Mouse (Mus musculus) liver, embryonic 15.5 days (tissue): ENCODE measurements around the gene Rfx3. TPM values are rescaled to one million over a fixed set of nuclear protein-coding genes. Genes with fewer than 3 reads are reported as not detected.

Experiments
- ATAC-seq: fragments of 200-750 bp; cut with Nextera tagmentation; 2 replicates; pipeline ENCODE4 v1.8.0; 2017; ENCODE audit warnings: moderate number of reproducible peaks, mild to moderate bottlenecking, moderate library complexity; ENCODE audit not compliant: insufficient read depth
- H3K27ac ChIP-seq: fragments of 300-500 bp; sonication (generic); replicated peaks from 2 replicates; pipeline ENCODE4 v1.5.1; 2015; ENCODE audit warnings: mild to moderate bottlenecking, inconsistent platforms
- H3K27me3 ChIP-seq: fragments of 300-500 bp; sonication (generic); 2 replicates; pipeline ENCODE4 v1.6.1; 2015; ENCODE audit warnings: mild to moderate bottlenecking, inconsistent platforms
- H3K36me3 ChIP-seq: fragments of 300-500 bp; sonication (generic); replicated peaks from 2 replicates; pipeline ENCODE4 v1.6.1; 2015; ENCODE audit warnings: moderate library complexity, mild to moderate bottlenecking, inconsistent platforms
- H3K4me1 ChIP-seq: fragments of 300-500 bp; sonication (generic); replicated peaks from 2 replicates; pipeline ENCODE4 v1.6.1; 2015; ENCODE audit warnings: inconsistent platforms
- H3K4me2 ChIP-seq: fragments of 300-500 bp; sonication (generic); 2 replicates; pipeline ENCODE4 v1.6.1; 2015; ENCODE audit warnings: moderate library complexity, mild to moderate bottlenecking, inconsistent platforms
- H3K4me3 ChIP-seq: fragments of 300-500 bp; sonication (generic); replicated peaks from 2 replicates; pipeline ENCODE4 v1.5.1; 2015; ENCODE audit warnings: mild to moderate bottlenecking, inconsistent platforms
- H3K9ac ChIP-seq: fragments of 300-500 bp; sonication (generic); 2 replicates; pipeline ENCODE4 v1.6.1; 2015; ENCODE audit warnings: moderate library complexity, mild to moderate bottlenecking, inconsistent platforms
- H3K9me3 ChIP-seq: fragments of 300-500 bp; sonication (generic); replicated peaks from 2 replicates; pipeline ENCODE4 v1.6.1; 2016; ENCODE audit warnings: inconsistent platforms
- WGBS: fragments of 180-500 bp; shearing (Covaris S2); methylation state at CpG from one replicate; pipeline ENCODE4 v1.1.7; 2015; ENCODE audit warnings: mixed read lengths; ENCODE audit not compliant: insufficient replicate concordance; 5-methylcytosine and 5-hydroxymethylcytosine counted together
- polyA plus RNA-seq: library from polyadenylated mRNA; unstranded; fragments of >200 nt; fragmentation: Nextera tagmentation; extraction: Ambion mirVana; gene quantifications from 2 replicates; pipeline ENCODE4 v1.2.1, GENCODE M21; 2015

Rfx3 gene
- 1.6 and 1.7 TPM in 2 replicates for polyA plus RNA-seq

DNA sequence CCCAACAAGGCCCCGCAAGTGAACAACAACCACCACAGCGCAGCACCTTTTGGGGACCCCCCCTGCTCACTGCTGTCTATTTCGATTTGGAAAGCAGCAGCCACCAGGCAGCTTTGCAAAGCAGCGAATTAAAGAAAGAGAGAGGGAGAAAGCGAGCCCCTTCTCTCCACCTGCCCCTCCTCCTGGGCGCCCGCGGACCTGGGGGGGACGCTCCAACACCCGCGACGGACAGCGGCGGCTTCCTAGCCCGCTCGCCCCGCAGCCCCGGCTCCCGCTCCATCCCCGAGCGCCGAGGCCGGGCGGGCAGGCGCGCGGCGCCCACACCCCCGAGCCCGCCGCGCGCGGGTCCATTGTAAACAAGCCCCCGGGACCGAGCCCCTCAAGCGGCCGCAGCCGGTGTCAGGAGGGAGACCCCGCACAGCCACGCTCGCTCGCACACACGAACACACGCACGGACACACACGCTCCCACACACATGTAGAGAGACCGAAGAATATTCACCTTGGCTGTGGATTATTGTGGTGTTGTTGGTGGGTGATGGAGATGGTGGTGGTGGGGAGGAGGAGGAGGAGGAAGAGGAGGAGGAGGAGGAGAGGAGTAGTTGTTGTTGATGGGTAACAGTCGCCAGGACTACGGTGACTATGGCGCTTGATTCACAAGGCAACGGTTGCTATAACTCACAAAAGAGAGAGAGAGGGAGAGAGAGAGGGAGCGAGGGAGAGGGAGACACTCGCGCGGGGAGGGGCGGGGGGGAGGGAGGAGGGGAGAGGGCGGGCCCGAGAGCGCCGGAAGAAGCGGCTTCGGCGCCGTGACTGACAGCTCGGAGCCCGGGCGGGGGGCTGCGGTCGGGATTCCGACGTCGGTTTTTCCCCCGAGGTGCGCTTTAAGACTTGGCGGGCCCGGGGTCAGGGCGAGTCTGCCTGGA, at the start of gene Rfx3:
TSS of gene Rfx3 (minus strand) at position 696 of the 925 bp plus-strand sequence.
- Histone ChIP-seq H3K4me3 (peak within 1 kb of the TSS; percentile 97), H3K4me2 (peak within 1 kb of the TSS; percentile 97), H3K9ac (peak within 1 kb of the TSS; percentile 96), H3K27ac (peak within 1 kb of the TSS; percentile 99), H3K36me3 (no peaks in the 10 kb centered on the region), H3K4me1 (peaks cover 14% of the 10 kb centered on the region), H3K9me3 (no peaks in the 10 kb centered on the region), H3K27me3 (peaks cover 2% of the 10 kb centered on the region; the same call in 1 of the 2 replicates)
- peak; percentile 90 for ATAC-seq
- under 1% methylated on average over 77 of the region's 78 CpGs for whole genome bisulfite sequencing

DNA sequence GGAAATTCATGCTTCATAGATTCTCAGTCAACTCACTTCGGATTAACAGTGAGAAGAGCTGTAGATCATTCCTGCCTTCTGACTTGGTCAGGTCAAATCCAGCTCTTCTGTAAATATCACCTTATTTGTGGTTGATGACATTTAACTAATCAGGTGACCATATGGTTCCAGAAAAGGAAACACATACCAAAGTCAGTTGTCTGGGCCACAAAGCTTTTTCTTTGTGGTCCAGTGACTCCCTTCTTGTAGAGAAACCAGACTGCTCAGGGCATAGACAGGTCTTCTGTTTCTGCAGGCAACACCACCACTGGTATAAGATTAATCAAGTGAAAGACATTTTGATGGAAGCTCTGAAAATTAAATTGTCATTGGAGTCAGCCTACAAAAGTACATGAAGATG, 41.1 kb upstream of the Rfx3 start:
- no peaks in the 10 kb centered on the region for H3K4me1 ChIP-seq

DNA sequence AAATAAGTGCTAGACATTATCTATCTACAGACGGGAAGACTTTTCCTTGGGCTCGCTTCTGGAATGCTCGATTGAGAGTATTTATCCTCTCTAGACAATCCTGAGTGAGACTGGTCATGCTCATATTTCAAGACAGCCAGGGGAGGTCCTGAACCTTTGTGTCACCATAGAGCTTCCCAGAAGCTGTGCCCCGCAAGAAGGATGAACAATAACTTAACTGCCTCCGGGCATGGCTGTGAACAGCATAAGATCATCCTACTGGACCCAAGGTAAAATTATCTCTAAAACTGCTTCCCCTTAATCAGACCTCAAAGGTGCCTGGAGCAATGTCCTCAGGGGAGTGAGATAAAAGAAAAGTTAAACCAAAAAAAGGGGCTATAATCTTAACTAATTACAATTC, 40.6 kb upstream of the Rfx3 start:
- H3K4me1 ChIP-seq = no peaks in the 10 kb centered on the region
- H3K9me3 ChIP-seq = no peaks in the 10 kb centered on the region
- no peak overlapping the region for H3K9ac ChIP-seq
- H3K4me2 ChIP-seq = no peak overlapping the region
- H3K27me3 ChIP-seq = no peaks in the 10 kb centered on the region
- H3K4me3 ChIP-seq = no peak overlapping the region
- WGBS = 66% methylated on average over 5 of the region's 5 CpGs
- H3K36me3 ChIP-seq = no peaks in the 10 kb centered on the region
- no peak for ATAC-seq
- no peak overlapping the region for H3K27ac ChIP-seq

More for the DNA sequence above, 41.1 kb upstream of the Rfx3 start:
- 50% methylated on average over 1 of the region's 1 CpGs for WGBS
- Histone ChIP-seq H3K36me3 (no peaks in the 10 kb centered on the region), H3K4me2 (no peak overlapping the region), H3K27ac (no peak overlapping the region), H3K27me3 (no peaks in the 10 kb centered on the region), H3K9me3 (no peaks in the 10 kb centered on the region), H3K9ac (no peak overlapping the region), H3K4me3 (no peak overlapping the region)
- ATAC-seq = no peak

- Histone ChIP-seq H3K9ac (no peak overlapping the region), H3K9me3 (no peaks in the 10 kb centered on the region), H3K36me3 (no peaks in the 10 kb centered on the region), H3K4me1 (no peaks in the 10 kb centered on the region), H3K4me2 (no peak overlapping the region), H3K27ac (no peak overlapping the region), H3K4me3 (no peak overlapping the region), H3K27me3 (no peaks in the 10 kb centered on the region)
- no peak for ATAC-seq
- 61% methylated on average over 4 of the region's 4 CpGs for WGBS
These were observed 38.3 kb upstream of the Rfx3 start for GRCm38 (mm10) chr19:28049280-28049679.

GRCm38 (mm10) chr19:28046806-28047205, 35.8 kb upstream of the Rfx3 start:
- H3K4me3 ChIP-seq = no peak overlapping the region
- H3K4me2 ChIP-seq = no peak overlapping the region
- H3K9me3 ChIP-seq = no peaks in the 10 kb centered on the region
- H3K4me1 ChIP-seq = no peaks in the 10 kb centered on the region
- no peak overlapping the region for H3K27ac ChIP-seq
- ATAC-seq = no peak
- H3K9ac ChIP-seq = no peak overlapping the region
- no peaks in the 10 kb centered on the region for H3K36me3 ChIP-seq
- 70% methylated on average over 5 of the region's 5 CpGs for WGBS
- no peaks in the 10 kb centered on the region for H3K27me3 ChIP-seq

GRCm38 (mm10) chr19:28044950-28045349, 34.0 kb upstream of the Rfx3 start:
- Histone ChIP-seq H3K4me1 (no peaks in the 10 kb centered on the region), H3K9ac (no peak overlapping the region), H3K9me3 (no peaks in the 10 kb centered on the region), H3K36me3 (no peaks in the 10 kb centered on the region), H3K27me3 (no peaks in the 10 kb centered on the region), H3K4me3 (no peak overlapping the region), H3K27ac (no peak overlapping the region), H3K4me2 (no peak overlapping the region)
- whole genome bisulfite sequencing = 54% methylated on average over 5 of the region's 5 CpGs
- no peak for ATAC-seq

DNA sequence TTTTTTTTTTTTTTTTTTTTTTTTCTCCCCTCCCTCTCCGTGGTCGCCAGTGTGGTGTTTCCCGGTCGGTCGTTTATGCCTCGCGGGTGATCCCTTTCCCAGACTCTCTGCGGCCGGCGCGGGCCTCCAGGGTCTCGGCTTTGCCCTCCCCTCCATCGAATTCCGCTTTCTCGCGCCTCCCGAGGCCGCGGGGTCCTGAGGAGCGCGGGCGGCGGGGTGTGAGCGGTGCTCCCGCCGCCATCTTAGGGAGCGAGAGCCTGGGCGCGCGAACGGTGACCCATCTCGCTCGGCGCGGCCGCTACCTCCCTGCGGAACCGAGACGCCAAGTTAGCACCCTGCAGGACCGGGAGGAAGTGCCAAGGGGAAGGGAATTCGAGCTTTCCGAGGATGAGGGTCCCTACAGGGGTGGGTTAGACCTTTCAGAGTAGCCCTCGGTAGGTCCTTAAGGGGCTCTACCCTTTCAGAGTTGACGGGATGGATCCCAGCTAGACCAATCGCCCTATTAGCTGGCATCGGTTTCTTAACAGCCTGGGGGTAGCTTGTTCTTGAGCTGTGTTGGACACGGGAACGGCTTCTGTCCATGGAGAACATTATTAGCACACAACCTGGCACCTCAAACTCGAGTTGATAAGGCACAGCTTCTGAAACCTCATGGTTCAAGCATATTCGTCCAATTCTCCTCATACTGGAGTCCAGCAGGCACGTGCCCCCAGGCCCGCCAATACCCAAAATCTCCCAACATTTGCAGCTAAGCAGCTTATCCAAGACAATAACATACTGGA, 943 bp upstream of the Rfx3 start:
- Histone ChIP-seq H3K27me3 (peaks cover 3% of the 10 kb centered on the region; the same call in 1 of the 2 replicates), H3K36me3 (no peaks in the 10 kb centered on the region), H3K4me1 (peaks cover 14% of the 10 kb centered on the region), H3K9me3 (no peaks in the 10 kb centered on the region), H3K4me3 (peak overlapping the region; percentile 97), H3K27ac (peak overlapping the region; percentile 99), H3K9ac (peak overlapping the region; percentile 96), H3K4me2 (peak overlapping the region; percentile 97)
- ATAC-seq = peak; percentile 60
- under 1% methylated on average over 52 of the region's 52 CpGs for WGBS

- peak overlapping the region; percentile 97 for H3K4me2 ChIP-seq
- no peaks in the 10 kb centered on the region for H3K36me3 ChIP-seq
- peak overlapping the region; percentile 99 for H3K27ac ChIP-seq
- WGBS = under 1% methylated on average over 28 of the region's 30 CpGs
- peaks cover 3% of the 10 kb centered on the region; the same call in 1 of the 2 replicates for H3K27me3 ChIP-seq
- H3K9ac ChIP-seq = peak overlapping the region; percentile 96
- ATAC-seq = peak; percentile 96
- H3K4me3 ChIP-seq = peak overlapping the region; percentile 97
- no peaks in the 10 kb centered on the region for H3K9me3 ChIP-seq
- H3K4me1 ChIP-seq = peaks cover 14% of the 10 kb centered on the region
These were observed 391 bp upstream of the Rfx3 start for GRCm38 (mm10) chr19:28011396-28011717.

DNA sequence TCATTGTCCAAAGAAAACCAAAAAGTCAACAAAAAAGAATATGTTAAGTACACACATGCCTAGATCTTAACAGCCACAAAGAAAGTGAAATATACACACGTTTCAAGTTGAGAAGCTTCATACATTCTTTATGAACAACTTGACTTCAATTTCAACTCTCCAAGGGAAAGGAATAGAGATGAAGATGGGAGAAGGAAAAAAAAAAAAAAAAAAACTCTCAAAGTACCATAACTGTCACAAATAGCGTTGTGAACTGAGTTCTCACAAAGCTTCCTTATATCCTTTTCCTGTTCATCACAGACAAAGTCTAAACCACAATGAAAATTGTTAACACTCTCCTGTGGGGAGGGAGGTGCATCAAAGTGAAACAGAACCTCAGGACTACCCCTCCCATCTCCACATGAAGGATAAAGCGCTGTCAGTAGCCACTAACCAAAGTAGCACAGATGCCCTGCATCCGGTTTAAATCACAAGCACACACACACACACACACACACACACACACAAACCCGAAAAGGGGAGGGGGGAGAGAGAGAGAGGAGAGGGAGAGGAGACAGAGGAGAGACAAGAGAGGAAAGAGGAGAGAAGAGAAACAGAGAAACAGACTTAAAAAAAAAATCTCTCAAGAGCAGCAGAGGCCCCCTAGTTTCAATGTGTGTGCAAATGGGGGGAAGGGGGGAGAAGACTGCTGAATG, 1.2 kb downstream of the Rfx3 start:
- Histone ChIP-seq H3K36me3 (no peaks in the 10 kb centered on the region), H3K27me3 (no peaks in the 10 kb centered on the region), H3K27ac (peak overlapping the region; percentile 99), H3K4me1 (peaks cover 14% of the 10 kb centered on the region), H3K9ac (peak overlapping the region; percentile 96), H3K9me3 (no peaks in the 10 kb centered on the region), H3K4me2 (peak overlapping the region; percentile 97), H3K4me3 (peak overlapping the region; percentile 97)
- under 1% methylated on average over 5 of the region's 5 CpGs for WGBS
- no peak for ATAC-seq

DNA sequence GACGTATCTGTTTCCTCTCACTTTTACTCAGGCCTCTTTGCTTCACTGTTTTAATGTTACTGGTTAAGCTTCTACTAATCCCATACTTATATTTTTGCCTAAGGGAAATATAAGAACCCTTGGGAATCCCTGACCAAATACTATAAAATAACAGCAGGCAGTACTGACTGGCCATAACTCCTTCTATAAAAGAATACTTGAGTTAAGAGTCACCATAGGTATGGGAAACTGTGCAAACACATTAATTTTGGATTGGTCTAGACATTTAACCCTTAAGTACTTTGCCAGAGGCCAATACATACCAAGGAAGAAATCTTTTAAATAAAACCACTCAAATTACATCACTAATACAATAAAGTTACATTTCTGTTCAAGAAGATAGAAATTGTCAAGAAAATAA, 6.8 kb downstream of the Rfx3 start:
- Histone ChIP-seq H3K4me2 (no peak overlapping the region), H3K27me3 (no peaks in the 10 kb centered on the region), H3K4me3 (no peak overlapping the region), H3K27ac (no peak overlapping the region), H3K36me3 (no peaks in the 10 kb centered on the region), H3K9ac (no peak overlapping the region), H3K9me3 (no peaks in the 10 kb centered on the region), H3K4me1 (no peaks in the 10 kb centered on the region)
- 52% methylated on average over 1 of the region's 1 CpGs for WGBS
- ATAC-seq = no peak

- Histone ChIP-seq H3K4me2 (no peak overlapping the region), H3K4me3 (no peak overlapping the region), H3K27me3 (no peaks in the 10 kb centered on the region), H3K27ac (no peak overlapping the region), H3K9me3 (no peaks in the 10 kb centered on the region), H3K9ac (no peak overlapping the region), H3K4me1 (no peaks in the 10 kb centered on the region), H3K36me3 (no peaks in the 10 kb centered on the region)
- no peak for ATAC-seq
- WGBS = 81% methylated on average over 1 of the region's 1 CpGs
These were observed 7.5 kb downstream of the Rfx3 start for GRCm38 (mm10) chr19:28003474-28003873.
